Mouse (Mus musculus): Measurements from ENCODE around the gene Parp3. TPM values are rescaled to one million over a fixed set of nuclear protein-coding genes. Genes with fewer than 3 reads are reported as not detected.

The Parp3 gene
- polyA plus RNA-seq, 1 experiment from 2014 or later = 5.8 TPM

DNA sequence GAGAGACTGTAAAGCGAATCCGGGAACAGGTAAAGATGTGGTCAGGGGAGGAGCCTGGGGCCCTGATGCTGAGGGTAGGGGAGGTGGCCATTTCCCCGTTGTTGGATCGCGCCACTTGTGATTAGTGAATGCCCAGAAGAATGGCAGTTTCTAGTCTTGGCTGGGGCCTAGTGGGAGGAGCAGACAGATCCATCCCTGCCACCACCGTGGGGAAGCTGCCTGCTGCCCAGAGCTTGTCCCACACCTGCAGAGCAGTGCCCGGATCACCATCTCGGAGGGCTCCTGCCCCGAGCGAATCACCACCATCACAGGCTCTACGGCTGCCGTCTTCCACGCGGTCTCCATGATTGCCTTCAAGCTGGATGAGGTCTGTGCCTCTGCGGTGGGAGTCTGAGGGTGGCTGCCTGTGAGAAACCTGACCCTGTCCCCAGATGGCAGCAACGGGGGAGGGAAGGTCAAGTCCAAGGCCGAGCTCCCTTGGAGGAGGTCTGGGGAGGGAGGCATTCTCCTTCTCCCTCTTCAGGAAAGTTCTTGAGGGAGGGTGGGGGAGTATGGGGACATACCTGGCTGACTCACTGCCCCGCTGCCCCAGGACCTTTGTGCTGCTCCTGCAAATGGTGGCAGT is 16.2 kb downstream of the Parp3 start:
- no peaks in the 10 kb centered on the region for H3K9me3 ChIP-seq (ENCODE audit: control insufficient read depth, low read length)
- TF ChIP-seq EP300 (optimal IDR thresholded peaks at IDR 0.05) (no peak), CTCF (IDR thresholded peaks at IDR 0.05; ENCODE audit: low read depth) (no peak)
- no peak overlapping the region for H3K4me2 ChIP-seq (replicated peaks; ENCODE audit: low read depth)
- no peaks in the 10 kb centered on the region for H3K36me3 ChIP-seq (ENCODE audit: control insufficient read depth, insufficient read depth, low read length)
- 0 out of 2 replicates have a peak, but pooled peaks cover 2% of the 10 kb centered on the region for H3K4me1 ChIP-seq (replicated peaks; ENCODE audit: control insufficient read depth, insufficient read depth)
- WGBS = 76% methylated on average over 18 of the region's 18 CpGs
- H3K9ac ChIP-seq (ENCODE audit: low read length) = no peak overlapping the region
- H3K4me3 ChIP-seq (ENCODE audit: low read depth, low read length) = no peak overlapping the region
- DNase-seq (ENCODE audit: low spot score) = no peak
- H3K27ac ChIP-seq (replicated peaks) = no peak overlapping the region
- no peaks in the 10 kb centered on the region for H3K27me3 ChIP-seq (ENCODE audit: control insufficient read depth, insufficient read depth, low read length)
- no peak for ATAC-seq (ENCODE audit: low FRiP score, low TSS enrichment)

- Histone ChIP-seq H3K36me3 (ENCODE audit: control insufficient read depth, insufficient read depth, low read length) (no peaks in the 10 kb centered on the region), H3K9me3 (ENCODE audit: control insufficient read depth, low read length) (no peaks in the 10 kb centered on the region), H3K4me2 (replicated peaks; ENCODE audit: low read depth) (no peak overlapping the region), H3K4me3 (ENCODE audit: low read depth, low read length) (no peak overlapping the region), H3K4me1 (replicated peaks; ENCODE audit: control insufficient read depth, insufficient read depth) (peaks cover 4% of the 10 kb centered on the region; the same call in 1 of the 2 replicates), H3K27ac (replicated peaks) (no peak overlapping the region), H3K9ac (ENCODE audit: low read length) (no peak overlapping the region), H3K27me3 (ENCODE audit: control insufficient read depth, insufficient read depth, low read length) (no peaks in the 10 kb centered on the region)
- ATAC-seq (ENCODE audit: low FRiP score, low TSS enrichment) (no peak), DNase-seq (ENCODE audit: low spot score) (no peak)
- 81% methylated on average over 15 of the region's 15 CpGs for WGBS
- TF ChIP-seq EP300 (optimal IDR thresholded peaks at IDR 0.05) (no peak), CTCF (IDR thresholded peaks at IDR 0.05; ENCODE audit: low read depth) (no peak)
Observed at GRCm38 (mm10) chr9:106459946-106460345, 16.8 kb downstream of the Parp3 start.

DNA sequence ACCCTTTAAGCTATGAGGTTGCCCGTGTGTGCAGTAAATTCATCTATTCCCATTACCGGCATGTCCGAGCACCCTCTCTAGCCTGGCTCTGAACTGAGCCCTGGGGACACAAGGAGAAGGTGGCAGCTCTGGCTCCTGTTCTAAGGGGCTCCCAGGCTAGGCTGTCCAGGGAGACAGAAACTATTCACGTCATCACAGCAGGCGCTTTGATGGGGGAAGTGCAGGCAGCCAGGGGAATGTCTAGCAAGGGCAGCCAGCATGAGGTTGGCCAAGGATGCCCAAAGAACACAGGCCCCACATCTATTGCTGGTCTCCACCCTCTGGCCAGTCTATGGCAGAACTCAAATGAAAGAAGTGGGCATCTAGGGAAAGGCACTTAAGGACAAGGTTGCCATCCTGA is 18.8 kb downstream of the Parp3 start:
- Histone ChIP-seq H3K4me1 (replicated peaks; ENCODE audit: control insufficient read depth, insufficient read depth) (peaks cover 10% of the 10 kb centered on the region; the same call in 1 of the 2 replicates), H3K27me3 (ENCODE audit: control insufficient read depth, insufficient read depth, low read length) (no peaks in the 10 kb centered on the region), H3K4me2 (replicated peaks; ENCODE audit: low read depth) (no peak overlapping the region), H3K9ac (ENCODE audit: low read length) (no peak overlapping the region), H3K9me3 (ENCODE audit: control insufficient read depth, low read length) (no peaks in the 10 kb centered on the region), H3K27ac (replicated peaks) (no peak overlapping the region), H3K4me3 (ENCODE audit: low read depth, low read length) (no peak overlapping the region), H3K36me3 (ENCODE audit: control insufficient read depth, insufficient read depth, low read length) (no peaks in the 10 kb centered on the region)
- 85% methylated on average over 5 of the region's 5 CpGs for WGBS
- TF ChIP-seq EP300 (optimal IDR thresholded peaks at IDR 0.05) (no peak), CTCF (IDR thresholded peaks at IDR 0.05; ENCODE audit: low read depth) (no peak)
- no peak for ATAC-seq (ENCODE audit: low FRiP score, low TSS enrichment)
- DNase-seq (ENCODE audit: low spot score) = no peak

GRCm38 (mm10) chr9:106457163-106457559 is 19.6 kb downstream of the Parp3 start:
- H3K4me2 ChIP-seq (replicated peaks; ENCODE audit: low read depth) = no peak overlapping the region
- H3K9ac ChIP-seq (ENCODE audit: low read length) = no peak overlapping the region
- H3K9me3 ChIP-seq (ENCODE audit: control insufficient read depth, low read length) = no peaks in the 10 kb centered on the region
- ATAC-seq (ENCODE audit: low FRiP score, low TSS enrichment) (no peak), DNase-seq (ENCODE audit: low spot score) (no peak)
- TF ChIP-seq EP300 (optimal IDR thresholded peaks at IDR 0.05) (no peak), CTCF (IDR thresholded peaks at IDR 0.05; ENCODE audit: low read depth) (no peak)
- WGBS = 69% methylated on average over 9 of the region's 9 CpGs
- peak overlapping the region; percentile 13; the same call in 1 of the 2 replicates for H3K27ac ChIP-seq (replicated peaks)
- H3K4me1 ChIP-seq (replicated peaks; ENCODE audit: control insufficient read depth, insufficient read depth) = peaks cover 12% of the 10 kb centered on the region; the same call in 1 of the 2 replicates
- no peaks in the 10 kb centered on the region for H3K27me3 ChIP-seq (ENCODE audit: control insufficient read depth, insufficient read depth, low read length)
- H3K4me3 ChIP-seq (ENCODE audit: low read depth, low read length) = no peak overlapping the region
- H3K36me3 ChIP-seq (ENCODE audit: control insufficient read depth, insufficient read depth, low read length) = no peaks in the 10 kb centered on the region

DNA sequence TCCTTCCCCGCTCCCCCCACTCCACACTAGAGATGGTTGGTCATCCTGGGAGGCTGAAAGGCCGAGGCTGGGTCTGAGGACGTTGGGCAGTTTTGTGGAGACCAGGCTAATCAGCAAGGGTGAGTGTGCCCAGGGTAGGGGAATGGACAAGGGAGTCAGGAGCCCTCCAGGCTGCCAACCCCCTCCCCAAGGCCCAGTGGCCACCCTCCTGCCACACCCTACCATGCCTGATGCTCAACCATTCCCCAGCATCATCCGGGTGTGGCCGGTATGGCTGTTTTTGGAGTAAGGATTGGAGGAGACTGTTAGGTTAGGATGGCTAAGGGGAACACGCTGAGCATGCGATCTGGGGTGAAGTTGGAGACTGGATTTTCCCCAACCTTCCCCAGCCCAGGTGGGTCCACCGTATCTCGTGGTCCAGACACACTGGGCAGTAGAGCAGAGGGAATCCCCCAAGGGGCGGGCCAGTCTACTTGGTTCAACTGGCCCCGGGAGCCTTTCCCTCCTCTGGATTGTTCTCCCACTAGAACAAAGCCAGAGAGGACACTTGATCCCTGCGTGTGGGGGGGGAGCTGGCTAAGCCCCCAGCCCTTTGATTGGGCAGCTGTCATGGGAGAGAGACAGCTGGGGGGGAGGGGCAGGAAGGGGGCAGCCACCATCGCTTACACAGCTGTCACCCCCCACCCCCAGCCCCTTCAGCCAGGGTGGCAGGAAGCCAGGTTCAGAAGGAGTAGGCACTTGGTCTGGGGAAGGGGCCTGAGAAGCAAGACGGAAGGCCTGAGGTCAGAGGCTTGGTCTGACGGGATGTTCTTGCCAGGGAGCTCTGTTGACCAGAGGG is 20.2 kb downstream of the Parp3 start:
- H3K4me2 ChIP-seq (replicated peaks; ENCODE audit: low read depth) = no peak overlapping the region
- H3K9me3 ChIP-seq (ENCODE audit: control insufficient read depth, low read length) = no peaks in the 10 kb centered on the region
- peak overlapping the region; percentile 30; the same call in 1 of the 2 replicates for H3K27ac ChIP-seq (replicated peaks)
- H3K4me1 ChIP-seq (replicated peaks; ENCODE audit: control insufficient read depth, insufficient read depth) = peaks cover 12% of the 10 kb centered on the region; the same call in 1 of the 2 replicates
- no peak overlapping the region for H3K4me3 ChIP-seq (ENCODE audit: low read depth, low read length)
- no peaks in the 10 kb centered on the region for H3K36me3 ChIP-seq (ENCODE audit: control insufficient read depth, insufficient read depth, low read length)
- H3K9ac ChIP-seq (ENCODE audit: low read length) = 0 out of 2 replicates have a peak overlapping the region, but pooled peaks have one; percentile 27
- DNase-seq (ENCODE audit: low spot score) (no peak), ATAC-seq (ENCODE audit: low FRiP score, low TSS enrichment) (no peak)
- H3K27me3 ChIP-seq (ENCODE audit: control insufficient read depth, insufficient read depth, low read length) = no peaks in the 10 kb centered on the region
- WGBS = 44% methylated on average over 15 of the region's 15 CpGs
- no peak for TF ChIP-seq CTCF (IDR thresholded peaks at IDR 0.05; ENCODE audit: low read depth)
- no peak for TF ChIP-seq EP300 (optimal IDR thresholded peaks at IDR 0.05)
